Mouse (Mus musculus) forebrain, postnatal 0 days (tissue): ENCODE data around the gene Anapc10. TPM values are rescaled to one million over a fixed set of nuclear protein-coding genes. Genes with fewer than 3 reads are reported as not detected.
A peak's percentile ranks its signal among the peaks of the same experiment; 100 is the strongest.
"Not testable (repeated sequence)": the region's sequence is repeated elsewhere in the genome, so short reads cannot be mapped to it uniquely, and the experiment has no call there.

Experiments used
- ATAC-seq: fragments of 200-750 bp; cut with Nextera tagmentation; 2 replicates; pipeline ENCODE4 v1.8.0; 2017; ENCODE audit warnings: mild to moderate bottlenecking, moderate library complexity
- DNase-seq: peaks from one replicate; pipeline ENCODE4 v3.0.0-alpha.2; 2015
- H3K27ac ChIP-seq: fragments of 300-500 bp; sonication (generic); 2 replicates; pipeline ENCODE4 v1.5.1; 2014; ENCODE audit warnings: low read depth, mild to moderate bottlenecking, antibody characterized with exemption, low read length, moderate library complexity, mixed read lengths
- H3K27me3 ChIP-seq: fragments of 300-500 bp; sonication (generic); 2 replicates; pipeline ENCODE4 v1.6.1; 2014; ENCODE audit warnings: mild to moderate bottlenecking, low read length, mixed read lengths; ENCODE audit not compliant: insufficient read depth
- H3K36me3 ChIP-seq: fragments of 300-500 bp; sonication (generic); 2 replicates; pipeline ENCODE4 v1.6.1; 2014; ENCODE audit warnings: mild to moderate bottlenecking, moderate library complexity; ENCODE audit not compliant: insufficient read depth
- H3K4me1 ChIP-seq: fragments of 300-500 bp; sonication (generic); 2 replicates; pipeline ENCODE4 v1.6.1; 2014; ENCODE audit warnings: antibody characterized with exemption; ENCODE audit not compliant: insufficient read depth
- H3K4me2 ChIP-seq: fragments of 300-500 bp; sonication (generic); 2 replicates; pipeline ENCODE4 v1.6.1; 2014; ENCODE audit warnings: low read depth, mild to moderate bottlenecking, moderate library complexity
- H3K4me3 ChIP-seq: fragments of 300-500 bp; sonication (generic); 2 replicates; pipeline ENCODE4 v1.5.1; 2014; ENCODE audit warnings: low read depth, low read length, mixed read lengths
- H3K9ac ChIP-seq: fragments of 300-500 bp; sonication (generic); 2 replicates; pipeline ENCODE4 v1.6.1; 2014; ENCODE audit warnings: mild to moderate bottlenecking
- H3K9me3 ChIP-seq: fragments of 300-500 bp; sonication (generic); 2 replicates; pipeline ENCODE4 v1.6.1; 2016; ENCODE audit warnings: low read length
- CTCF ChIP-seq: sonication (generic); IDR thresholded peaks from 2 replicates; pipeline ENCODE4 v1.5.1; 2016; ENCODE audit warnings: antibody characterized with exemption, control low read depth, low read depth
- WGBS: fragments of 180-500 bp; shearing (Covaris S2); extraction: QIAGEN DNeasy Blood & Tissue Kit; methylation state at CpG from one replicate; pipeline ENCODE4 v1.1.7; 2014; 5-methylcytosine and 5-hydroxymethylcytosine counted together
- polyA plus RNA-seq: library from polyadenylated mRNA; unstranded; fragments of >200 nt; fragmentation: Nextera tagmentation; extraction: Ambion mirVana; gene quantifications from 2 replicates; pipeline ENCODE4 v1.2.1, GENCODE M21; 2015
- total RNA-seq: library from RNA; depleted of rRNA; stranded (reverse); fragments of >200 nt; gene quantifications from 2 replicates; pipeline ENCODE4 v1.2.3, GENCODE M21; 2014; rRNA removed

Gene Anapc10
- total RNA-seq = 9.6 and 11.2 TPM in 2 replicates
- 38.6 and 46.7 TPM in 2 replicates for polyA plus RNA-seq

DNA sequence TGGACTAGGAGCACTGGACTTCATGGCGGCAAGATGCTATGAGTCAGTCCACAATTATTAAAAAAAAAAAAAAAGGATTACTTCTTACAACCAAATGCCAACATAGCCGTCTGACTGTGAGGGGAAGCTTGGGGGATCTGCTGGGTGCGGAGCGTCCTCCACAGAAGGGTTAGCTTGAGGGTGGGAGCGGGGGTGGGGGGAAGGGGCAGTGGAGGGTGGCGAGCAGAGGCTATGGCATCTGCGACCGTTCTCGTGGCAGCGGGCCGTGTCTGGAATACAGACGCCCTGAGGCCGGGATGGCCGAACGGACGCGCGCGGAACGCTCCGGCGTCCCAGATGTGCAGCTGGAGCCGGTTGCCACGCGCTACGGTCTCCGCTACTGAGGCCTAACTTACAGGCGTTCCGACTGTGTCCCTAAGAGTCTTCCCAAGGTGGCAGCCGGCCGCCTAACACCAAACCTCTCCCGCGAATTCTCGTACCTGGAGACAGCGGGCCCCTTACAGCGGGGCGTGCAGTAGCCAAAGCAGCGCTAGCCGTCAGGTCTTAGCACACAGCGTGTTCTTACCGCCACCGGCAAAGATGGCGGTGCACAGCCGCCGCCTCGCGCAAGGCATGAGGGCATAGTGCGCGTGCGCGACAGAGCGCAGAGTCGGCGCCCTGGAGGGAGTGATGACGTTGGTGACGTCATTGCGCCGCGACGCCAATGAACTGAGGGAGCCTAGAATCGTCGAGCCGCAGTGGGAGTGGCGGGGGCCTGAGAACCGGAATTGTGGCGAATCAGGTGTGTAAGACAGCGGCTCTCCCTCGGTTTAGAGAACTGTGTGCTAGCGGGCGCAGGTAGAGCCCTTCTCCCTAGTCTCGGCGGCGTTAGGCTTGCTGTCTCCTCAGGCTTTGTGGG lies at the start of gene Anapc10, which contains the start of gene Abce1:
Gene Anapc10, plus strand, starts transcription at position 757 of the 898 bp plus-strand sequence.
Gene Abce1, minus strand, starts transcription at position 677 of the 898 bp plus-strand sequence.
- no peaks in the 10 kb centered on the region for H3K4me1 ChIP-seq
- peak within 1 kb of the TSS; percentile 51 for H3K4me2 ChIP-seq
- H3K27ac ChIP-seq = peak within 1 kb of the TSS; percentile 93
- DNase-seq (peak; percentile 100), ATAC-seq (peak; percentile 99)
- peaks cover 21% of the 10 kb centered on the region for H3K36me3 ChIP-seq
- peak within 1 kb of the TSS; percentile 90 for H3K9ac ChIP-seq
- H3K4me3 ChIP-seq = peak within 1 kb of the TSS; percentile 97
- under 1% methylated on average over 72 of the region's 73 CpGs for WGBS
- no peaks in the 10 kb centered on the region for H3K27me3 ChIP-seq
- TF ChIP-seq CTCF = no peak
- no peaks in the 10 kb centered on the region for H3K9me3 ChIP-seq

DNA sequence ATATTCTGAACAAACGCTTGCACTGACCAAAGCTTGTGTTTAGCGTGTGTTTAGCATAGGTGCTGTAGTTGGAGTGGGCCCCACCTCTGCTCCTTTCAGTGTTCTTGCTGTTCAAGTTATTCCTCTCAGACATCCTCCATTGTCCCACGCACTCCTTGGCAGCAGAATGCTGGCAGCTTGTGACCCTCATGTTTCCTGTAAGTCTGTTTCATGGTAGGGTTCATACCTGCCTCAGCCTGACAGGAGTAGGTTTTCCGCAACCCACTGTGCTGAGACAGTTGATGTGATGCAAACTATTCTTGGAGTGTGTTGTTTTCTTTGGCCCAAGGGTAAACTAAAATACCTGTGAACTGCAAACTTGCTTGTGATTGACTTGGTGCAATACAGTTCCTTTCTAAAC lies 35.2 kb upstream of the Anapc10 start:
- Histone ChIP-seq H3K4me1 (no peaks in the 10 kb centered on the region), H3K9ac (no peak overlapping the region), H3K9me3 (no peaks in the 10 kb centered on the region), H3K4me3 (no peak overlapping the region), H3K27ac (no peak overlapping the region), H3K36me3 (peaks cover 29% of the 10 kb centered on the region), H3K4me2 (no peak overlapping the region), H3K27me3 (no peaks in the 10 kb centered on the region)
- no peak for TF ChIP-seq CTCF
- DNase-seq (no peak), ATAC-seq (no peak)
- WGBS = 84% methylated on average over 4 of the region's 4 CpGs

DNA sequence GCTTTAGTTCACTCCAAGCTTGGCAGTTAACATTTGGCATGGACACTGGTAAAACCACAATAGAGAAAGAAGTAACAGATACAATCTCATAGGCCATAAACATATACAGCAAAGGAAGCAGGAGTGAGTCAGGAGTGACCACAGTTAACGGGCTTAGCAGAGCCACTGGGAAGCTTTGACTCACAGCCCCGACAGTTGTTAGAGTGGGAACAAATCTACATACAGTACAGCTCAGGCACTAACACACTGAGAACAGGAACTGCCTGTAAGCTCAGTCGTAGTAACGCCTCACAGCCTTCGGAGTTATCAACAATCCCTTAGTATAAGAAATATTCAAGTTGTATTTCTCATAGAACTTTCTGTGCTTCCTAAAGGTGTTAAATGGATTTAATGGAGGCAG lies 32.6 kb upstream of the Anapc10 start:
- WGBS = 69% methylated on average over 5 of the region's 5 CpGs

DNA sequence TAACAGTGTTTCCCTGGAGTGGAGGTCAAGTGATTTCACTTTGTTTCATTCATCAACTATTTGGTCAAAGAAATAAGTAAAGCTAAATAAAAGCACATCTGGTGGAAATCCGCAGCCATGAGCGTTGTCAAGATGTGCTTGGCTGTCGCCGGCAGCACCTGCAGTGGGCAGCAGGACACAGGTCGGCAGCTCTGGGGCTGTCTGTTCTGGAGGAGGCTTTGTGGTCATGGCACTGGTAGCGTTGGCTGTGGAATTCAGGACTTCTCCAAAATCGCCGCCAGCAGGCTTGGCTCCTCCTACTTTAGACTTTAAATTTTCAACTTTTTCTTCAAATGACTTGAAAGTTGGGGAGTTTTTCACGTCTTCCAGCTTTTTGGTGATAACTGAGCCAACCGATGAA lies 31.5 kb upstream of the Anapc10 start:
- not testable (repeated sequence) for H3K4me1 ChIP-seq, DNase-seq, ATAC-seq, H3K27ac ChIP-seq, H3K4me3 ChIP-seq, H3K9ac ChIP-seq, H3K27me3 ChIP-seq, H3K9me3 ChIP-seq
- Histone ChIP-seq H3K36me3 (peaks cover 22% of the 10 kb centered on the region), H3K4me2 (peak overlapping the region; percentile 47)
- 44% methylated on average over 10 of the region's 10 CpGs for WGBS

More for the DNA sequence above, 32.6 kb upstream of the Anapc10 start:
- H3K36me3 ChIP-seq = peaks cover 19% of the 10 kb centered on the region
- H3K27ac ChIP-seq = no peak overlapping the region
- H3K27me3 ChIP-seq = no peaks in the 10 kb centered on the region
- H3K9ac ChIP-seq = no peak overlapping the region
- no peak for DNase-seq
- no peaks in the 10 kb centered on the region for H3K9me3 ChIP-seq
- TF ChIP-seq CTCF = no peak
- no peak overlapping the region for H3K4me3 ChIP-seq
- no peaks in the 10 kb centered on the region for H3K4me1 ChIP-seq
- no peak for ATAC-seq
- H3K4me2 ChIP-seq = no peak overlapping the region

DNA sequence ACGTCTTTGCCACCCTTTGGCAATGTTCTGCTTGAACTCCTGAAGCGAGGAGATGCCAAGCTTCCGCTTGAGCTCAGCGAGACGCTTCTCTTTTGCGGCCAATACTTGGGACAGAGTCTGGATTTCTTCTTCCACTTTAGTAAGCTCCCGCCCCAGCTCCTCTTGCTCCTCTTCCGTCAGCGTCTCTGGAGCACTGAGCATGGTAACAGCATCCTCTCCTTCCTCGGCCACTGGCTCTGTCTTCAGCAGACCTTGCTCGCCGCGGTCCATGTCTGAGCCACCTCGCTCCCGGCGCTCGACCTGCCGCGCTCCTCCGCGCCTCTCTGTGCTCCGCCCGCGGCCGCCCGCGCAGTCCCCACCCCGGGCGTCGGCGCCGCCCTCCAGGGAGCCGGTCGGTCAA lies 31.1 kb upstream of the Anapc10 start:
- DNase-seq (peak; percentile 14), ATAC-seq (peak; percentile 36)
- Histone ChIP-seq H3K4me3 (peak overlapping the region; percentile 18), H3K27me3 (no peaks in the 10 kb centered on the region), H3K27ac (no peak overlapping the region), H3K9me3 (no peaks in the 10 kb centered on the region), H3K9ac (peak overlapping the region; percentile 31; the same call in 1 of the 2 replicates), H3K4me1 (no peaks in the 10 kb centered on the region), H3K4me2 (peak overlapping the region; percentile 47), H3K36me3 (peaks cover 22% of the 10 kb centered on the region)
- no peak for TF ChIP-seq CTCF
- 13% methylated on average over 34 of the region's 34 CpGs for WGBS

DNA sequence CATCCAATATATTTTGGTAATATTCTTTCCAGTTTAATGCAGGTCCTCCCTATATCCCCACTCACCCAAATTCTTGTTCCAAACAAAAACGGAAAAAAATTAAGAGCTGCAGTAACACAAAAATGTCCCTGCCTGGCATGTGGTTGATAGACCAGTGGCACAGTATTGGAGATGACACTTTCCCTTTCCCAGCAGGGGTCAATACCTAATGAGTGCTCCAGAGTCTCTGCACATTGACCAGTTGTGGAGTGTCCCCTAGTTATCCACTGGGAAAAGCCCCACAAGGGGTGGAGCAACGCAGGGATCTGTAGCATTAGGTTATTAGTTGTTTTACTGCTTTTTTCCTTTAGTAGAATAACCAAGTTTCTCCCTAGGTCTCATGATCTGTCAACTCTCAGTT lies 30.7 kb upstream of the Anapc10 start:
- Histone ChIP-seq H3K27ac (no peak overlapping the region), H3K9ac (peak overlapping the region; percentile 31; the same call in 1 of the 2 replicates), H3K27me3 (no peaks in the 10 kb centered on the region), H3K36me3 (peaks cover 22% of the 10 kb centered on the region), H3K9me3 (no peaks in the 10 kb centered on the region), H3K4me3 (peak overlapping the region; percentile 18), H3K4me2 (peak overlapping the region; percentile 47), H3K4me1 (no peaks in the 10 kb centered on the region)
- DNase-seq = no peak
- TF ChIP-seq CTCF = no peak
- WGBS = 41% methylated on average over 2 of the region's 2 CpGs
- ATAC-seq = peak; percentile 46; the same call in 1 of the 2 replicates

DNA sequence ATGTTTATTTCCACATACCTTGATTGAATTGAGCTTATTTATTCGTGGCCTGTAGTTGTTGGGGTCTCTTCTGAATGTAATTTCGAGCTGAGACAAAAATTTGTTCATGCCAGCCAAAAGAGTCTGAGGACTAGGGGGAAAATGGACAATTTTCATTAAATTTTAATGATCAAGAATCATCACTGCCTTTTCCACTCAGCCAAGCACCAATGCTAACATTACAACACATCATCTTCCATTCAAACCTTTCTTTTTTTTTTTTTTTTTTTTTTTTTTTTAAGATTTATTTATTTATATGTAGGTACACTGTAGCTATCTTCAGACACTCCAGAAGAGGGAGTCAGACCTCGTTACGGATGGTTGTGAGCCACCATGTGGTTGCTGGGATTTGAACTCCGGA lies 25.7 kb upstream of the Anapc10 start:
- not testable (repeated sequence) for H3K9me3 ChIP-seq, H3K4me1 ChIP-seq, H3K4me3 ChIP-seq, H3K9ac ChIP-seq, DNase-seq, H3K27me3 ChIP-seq, ATAC-seq, H3K27ac ChIP-seq, H3K4me2 ChIP-seq
- H3K36me3 ChIP-seq = peaks cover 51% of the 10 kb centered on the region
- WGBS = 93% methylated on average over 5 of the region's 5 CpGs
